Mouse (Mus musculus) forebrain, embryonic 12.5 days (tissue): ENCODE data around the gene Sostdc1. TPM values are rescaled to one million over a fixed set of nuclear protein-coding genes. Genes with fewer than 3 reads are reported as not detected.

Experiments
- ATAC-seq: fragments of 200-750 bp; cut with Nextera tagmentation; 2 replicates; pipeline ENCODE4 v1.8.0; 2017; ENCODE audit warnings: moderate TSS enrichment; ENCODE audit not compliant: low FRiP score
- H3K27ac ChIP-seq: fragments of 300-500 bp; sonication (generic); 2 replicates; pipeline ENCODE4 v1.5.1; 2016; ENCODE audit warnings: mild to moderate bottlenecking
- H3K27me3 ChIP-seq: fragments of 300-500 bp; sonication (generic); 2 replicates; pipeline ENCODE4 v1.6.1; 2016; ENCODE audit warnings: mild to moderate bottlenecking
- H3K36me3 ChIP-seq: fragments of 300-500 bp; sonication (generic); replicated peaks from 2 replicates; pipeline ENCODE4 v1.6.1; 2016; ENCODE audit warnings: mild to moderate bottlenecking
- H3K4me1 ChIP-seq: fragments of 300-500 bp; sonication (generic); 2 replicates; pipeline ENCODE4 v1.6.1; 2016
- H3K4me2 ChIP-seq: fragments of 300-500 bp; sonication (generic); 2 replicates; pipeline ENCODE4 v1.6.1; 2016; ENCODE audit warnings: mild to moderate bottlenecking, moderate library complexity
- H3K4me3 ChIP-seq: fragments of 300-500 bp; sonication (generic); replicated peaks from 2 replicates; pipeline ENCODE4 v1.5.1; 2016; ENCODE audit warnings: mild to moderate bottlenecking
- H3K9ac ChIP-seq: fragments of 300-500 bp; sonication (generic); 2 replicates; pipeline ENCODE4 v1.6.1; 2016; ENCODE audit warnings: mild to moderate bottlenecking
- H3K9me3 ChIP-seq: fragments of 300-500 bp; sonication (generic); 2 replicates; pipeline ENCODE4 v1.6.1; 2016
- WGBS: fragments of 180-500 bp; shearing (Covaris S2); methylation state at CpG from one replicate; pipeline ENCODE4 v1.1.7; 2016; 5-methylcytosine and 5-hydroxymethylcytosine counted together
- polyA plus RNA-seq: library from polyadenylated mRNA; unstranded; fragments of >200 nt; fragmentation: Nextera tagmentation; extraction: Ambion mirVana; gene quantifications from 2 replicates; pipeline ENCODE4 v1.2.1, GENCODE M21; 2016

Sostdc1 gene
- polyA plus RNA-seq, 1 experiment from 2014 or later = 5.5 TPM

- Histone ChIP-seq H3K27ac (no peak overlapping the region), H3K4me1 (peaks cover 17% of the 10 kb centered on the region), H3K36me3 (no peaks in the 10 kb centered on the region), H3K4me3 (no peak overlapping the region), H3K4me2 (no peak overlapping the region), H3K9ac (no peak overlapping the region), H3K27me3 (no peaks in the 10 kb centered on the region; the same call in 1 of the 2 replicates), H3K9me3 (no peaks in the 10 kb centered on the region)
- ATAC-seq = no peak
- WGBS = 57% methylated on average over 3 of the region's 3 CpGs
These were observed 2.1 kb downstream of the Sostdc1 start for GRCm38 (mm10) chr12:36316056-36316455.

GRCm38 (mm10) chr12:36317036-36317819 is 3.3 kb downstream of the Sostdc1 start:
- no peaks in the 10 kb centered on the region; the same call in 1 of the 2 replicates for H3K27me3 ChIP-seq
- peak overlapping the region; percentile 62 for H3K4me2 ChIP-seq
- H3K4me3 ChIP-seq = peak overlapping the region; percentile 42
- H3K9ac ChIP-seq = peak overlapping the region; percentile 53
- no peak overlapping the region for H3K27ac ChIP-seq
- H3K9me3 ChIP-seq = no peaks in the 10 kb centered on the region
- peak; percentile 83 for ATAC-seq
- WGBS = 1% methylated on average over 30 of the region's 30 CpGs
- H3K36me3 ChIP-seq = no peaks in the 10 kb centered on the region
- H3K4me1 ChIP-seq = peaks cover 17% of the 10 kb centered on the region

DNA sequence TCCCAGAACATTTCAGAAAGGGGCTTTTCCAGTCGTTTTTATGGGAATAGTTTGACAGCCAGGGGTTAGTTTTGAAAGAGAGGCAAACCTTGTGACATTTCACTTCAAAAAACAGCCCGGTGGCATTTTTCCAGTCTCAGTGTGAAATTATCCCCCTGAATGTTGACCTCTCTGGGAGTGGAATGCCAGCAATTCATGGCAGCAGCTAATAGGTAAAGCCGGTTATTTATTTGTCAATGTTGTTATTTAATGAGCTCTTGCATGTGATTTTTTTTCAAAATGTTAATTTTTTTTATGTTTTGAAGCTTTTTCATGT is 3.8 kb downstream of the Sostdc1 start:
- H3K4me1 ChIP-seq = peaks cover 17% of the 10 kb centered on the region
- no peaks in the 10 kb centered on the region for H3K9me3 ChIP-seq
- WGBS = 18% methylated on average over 3 of the region's 3 CpGs
- H3K36me3 ChIP-seq = no peaks in the 10 kb centered on the region
- peak overlapping the region; percentile 62; the same call in 1 of the 2 replicates for H3K4me2 ChIP-seq
- ATAC-seq = no peak
- H3K27me3 ChIP-seq = no peaks in the 10 kb centered on the region; the same call in 1 of the 2 replicates
- H3K27ac ChIP-seq = no peak overlapping the region
- H3K9ac ChIP-seq = no peak overlapping the region
- no peak overlapping the region for H3K4me3 ChIP-seq

GRCm38 (mm10) chr12:36326101-36326521 is 12.2 kb downstream of the Sostdc1 start:
- WGBS = 90% methylated on average over 4 of the region's 4 CpGs
- Histone ChIP-seq H3K27ac (no peak overlapping the region), H3K9me3 (no peaks in the 10 kb centered on the region), H3K27me3 (no peaks in the 10 kb centered on the region), H3K36me3 (no peaks in the 10 kb centered on the region), H3K4me2 (no peak overlapping the region), H3K9ac (no peak overlapping the region), H3K4me1 (no peaks in the 10 kb centered on the region), H3K4me3 (no peak overlapping the region)
- no peak for ATAC-seq

- ATAC-seq = no peak
- no peaks in the 10 kb centered on the region for H3K4me1 ChIP-seq
- H3K4me2 ChIP-seq = no peak overlapping the region
- H3K27ac ChIP-seq = no peak overlapping the region
- WGBS = 87% methylated on average over 1 of the region's 1 CpGs
- H3K9me3 ChIP-seq = no peaks in the 10 kb centered on the region
- H3K36me3 ChIP-seq = no peaks in the 10 kb centered on the region
- H3K9ac ChIP-seq = no peak overlapping the region
- H3K27me3 ChIP-seq = no peaks in the 10 kb centered on the region
- no peak overlapping the region for H3K4me3 ChIP-seq
These were observed 18.7 kb downstream of the Sostdc1 start for GRCm38 (mm10) chr12:36332676-36333075.

GRCm38 (mm10) chr12:36333837-36334281 is 19.9 kb downstream of the Sostdc1 start:
- 86% methylated on average over 9 of the region's 9 CpGs for WGBS
- Histone ChIP-seq H3K4me2 (no peak overlapping the region), H3K36me3 (no peaks in the 10 kb centered on the region), H3K27me3 (no peaks in the 10 kb centered on the region), H3K4me3 (no peak overlapping the region), H3K27ac (no peak overlapping the region), H3K4me1 (no peaks in the 10 kb centered on the region), H3K9me3 (no peaks in the 10 kb centered on the region), H3K9ac (no peak overlapping the region)
- ATAC-seq = no peak

DNA sequence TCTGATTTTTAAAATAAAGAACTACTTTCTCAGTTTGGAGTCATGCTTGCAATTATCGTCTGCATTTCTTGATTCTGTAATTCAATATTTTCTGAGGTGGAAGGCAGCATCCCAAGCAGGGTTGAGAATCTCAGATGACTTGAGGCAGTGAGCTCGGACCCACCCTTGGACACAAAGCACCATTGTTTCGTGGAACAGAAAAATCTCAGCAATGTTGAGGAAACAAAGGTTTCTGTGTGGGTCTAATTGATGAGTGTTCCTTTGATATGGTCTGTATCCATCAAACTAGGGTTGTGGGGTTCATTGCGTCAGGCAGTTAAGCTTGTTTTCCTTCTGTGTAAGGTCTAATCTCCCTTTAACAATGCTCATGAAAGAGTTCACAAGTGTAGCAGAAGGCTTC is 30.2 kb downstream of the Sostdc1 start:
- 58% methylated on average over 4 of the region's 4 CpGs for WGBS
- Histone ChIP-seq H3K27ac (no peak overlapping the region), H3K27me3 (no peaks in the 10 kb centered on the region), H3K4me3 (no peak overlapping the region), H3K4me1 (no peaks in the 10 kb centered on the region), H3K9ac (no peak overlapping the region), H3K4me2 (no peak overlapping the region), H3K9me3 (no peaks in the 10 kb centered on the region), H3K36me3 (no peaks in the 10 kb centered on the region)
- ATAC-seq = no peak

GRCm38 (mm10) chr12:36360064-36360463 is 46.1 kb downstream of the Sostdc1 start:
- no peak overlapping the region for H3K27ac ChIP-seq
- no peak for ATAC-seq
- no peak overlapping the region for H3K9ac ChIP-seq
- 95% methylated on average over 3 of the region's 3 CpGs for WGBS
- no peaks in the 10 kb centered on the region for H3K27me3 ChIP-seq
- no peaks in the 10 kb centered on the region for H3K36me3 ChIP-seq
- H3K4me2 ChIP-seq = no peak overlapping the region
- H3K4me1 ChIP-seq = no peaks in the 10 kb centered on the region
- no peaks in the 10 kb centered on the region for H3K9me3 ChIP-seq
- no peak overlapping the region for H3K4me3 ChIP-seq

DNA sequence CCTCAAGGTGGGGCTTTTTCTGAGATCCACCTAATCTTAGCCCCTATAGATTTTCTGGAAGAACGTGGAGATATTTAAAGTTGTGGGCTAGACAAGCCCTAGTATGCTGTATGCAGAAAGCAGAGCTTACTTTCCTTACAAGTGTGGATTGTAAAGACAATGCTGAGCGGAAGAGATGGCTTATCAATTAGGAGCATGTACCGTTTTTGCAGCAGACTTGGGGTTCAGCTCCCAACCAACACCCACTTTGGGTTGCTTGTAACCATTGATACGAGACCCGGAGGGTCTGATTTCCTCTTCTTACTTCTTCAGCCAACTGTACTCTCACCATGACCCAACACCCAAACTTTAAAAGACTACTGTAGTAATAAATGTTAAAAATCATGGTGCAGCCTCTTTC is 46.8 kb downstream of the Sostdc1 start:
- WGBS = 96% methylated on average over 5 of the region's 5 CpGs
- H3K4me2 ChIP-seq = no peak overlapping the region
- H3K9ac ChIP-seq = no peak overlapping the region
- H3K27me3 ChIP-seq = no peaks in the 10 kb centered on the region
- ATAC-seq = no peak
- H3K27ac ChIP-seq = no peak overlapping the region
- H3K4me1 ChIP-seq = no peaks in the 10 kb centered on the region
- H3K4me3 ChIP-seq = no peak overlapping the region
- no peaks in the 10 kb centered on the region for H3K36me3 ChIP-seq
- no peaks in the 10 kb centered on the region for H3K9me3 ChIP-seq

DNA sequence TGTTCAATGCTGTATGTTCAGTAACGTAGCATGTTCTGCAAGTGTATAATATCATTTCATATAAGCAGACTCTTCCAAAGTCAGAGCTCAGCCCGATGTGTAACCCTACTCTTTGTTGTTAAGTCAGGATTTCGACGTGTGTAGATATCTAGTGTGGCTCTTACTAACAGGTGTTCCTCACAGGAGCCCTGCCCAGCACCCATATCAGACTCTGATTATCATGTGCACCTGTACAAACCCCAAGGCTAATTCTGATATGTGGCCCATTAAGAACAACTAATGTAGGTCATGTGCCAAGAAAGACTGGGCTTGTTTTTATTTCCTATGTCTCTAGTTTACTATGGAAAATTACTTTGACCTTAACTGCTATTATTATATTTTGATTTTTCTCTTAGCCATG is 50.1 kb downstream of the Sostdc1 start:
- no peak for ATAC-seq
- H3K4me3 ChIP-seq = no peak overlapping the region
- 92% methylated on average over 4 of the region's 4 CpGs for WGBS

More for the DNA sequence above, 50.1 kb downstream of the Sostdc1 start:
- H3K27me3 ChIP-seq = no peaks in the 10 kb centered on the region
- H3K9ac ChIP-seq = no peak overlapping the region
- H3K27ac ChIP-seq = no peak overlapping the region
- H3K36me3 ChIP-seq = no peaks in the 10 kb centered on the region
- no peak overlapping the region for H3K4me2 ChIP-seq
- H3K9me3 ChIP-seq = no peaks in the 10 kb centered on the region
- no peaks in the 10 kb centered on the region for H3K4me1 ChIP-seq

Other genes starting within 250 kb of the Sostdc1 start
- 32.1 and 34.2 TPM in 2 replicates for gene Ankmy2, start 157.0 kb upstream of the Sostdc1 start, polyA plus RNA-seq
- gene Bzw2, start 156.1 kb upstream of the Sostdc1 start, polyA plus RNA-seq = 309 and 332 TPM in 2 replicates
- not detected in 2 replicates for gene Lrrc72, start 60.7 kb upstream of the Sostdc1 start, polyA plus RNA-seq
- 8.0 and 8.4 TPM in 2 replicates for gene Ispd, start 67.3 kb downstream of the Sostdc1 start, polyA plus RNA-seq
- 1.6 and 2.4 TPM in 2 replicates for gene D630036H23Rik, start 68.0 kb downstream of the Sostdc1 start, polyA plus RNA-seq